ENCODE assay signal across 18 mouse cellular contexts in genomic region chr6:120510425-120510824, GRCm38 (mm10). TPM values are rescaled to one million over a fixed set of nuclear protein-coding genes. Genes with fewer than 3 reads are reported as not detected.
DNase-seq lines count a peak whose midpoint lies in the region; ATAC-seq and TF ChIP-seq lines count a peak whose summit lies in the region.
"Had no signal": no experiment of that assay in that cellular context is flagged by ENCODE, and none has a peak within 500 bp of the region (broad histone marks: within the 10 kb centered on the region; RNA-seq: fewer than 3 reads in every experiment).

No protein-coding gene starts in this region.

- TF ChIP-seq EP300 in liver, postnatal 0 days (IDR thresholded peaks at IDR 0.05; ENCODE audit: low read depth), result no peak
- TF ChIP-seq EP300 in heart, adult 2 months (IDR thresholded peaks at IDR 0.05; ENCODE audit: insufficient read depth, low read depth, low read length), result no peak

- no peak overlapping the region for H3K4me3 ChIP-seq in liver, postnatal 0 days (ENCODE audit: low read depth, low read length)
- H3K4me3 ChIP-seq in forebrain, embryonic 13.5 days, result no peak overlapping the region
- no peak overlapping the region for H3K4me3 ChIP-seq in heart, adult 2 months

- H3K4me2 ChIP-seq in liver, postnatal 0 days (ENCODE audit: low read depth, low read length), result no peak overlapping the region
- no peak overlapping the region for H3K4me2 ChIP-seq in forebrain, embryonic 13.5 days
- H3K4me2 ChIP-seq: hindbrain, embryonic 14.5 days had no signal

- no peak overlapping the region for H3K9ac ChIP-seq in liver, postnatal 0 days (replicated peaks)
- no peak overlapping the region for H3K9ac ChIP-seq in forebrain, embryonic 13.5 days
- H3K9ac ChIP-seq in heart, adult 2 months (ENCODE audit: low read depth, low read length), result no peak overlapping the region
- H3K9ac ChIP-seq: hindbrain, embryonic 14.5 days had no signal

- TF ChIP-seq CTCF in liver, postnatal 0 days (IDR thresholded peaks at IDR 0.05; ENCODE audit: low read depth), result no peak
- TF ChIP-seq CTCF in heart, adult 2 months (IDR thresholded peaks at IDR 0.05), result no peak

- H3K4me1 ChIP-seq in liver, postnatal 0 days (ENCODE audit: insufficient read depth), result no peaks in the 10 kb centered on the region
- H3K4me1 ChIP-seq in forebrain, embryonic 13.5 days, result 0 out of 2 replicates have a peak, but pooled peaks cover 4% of the 10 kb centered on the region
- H3K4me1 ChIP-seq in heart, adult 2 months (ENCODE audit: control insufficient read depth, insufficient read depth, low read length), result no peaks in the 10 kb centered on the region

- ATAC-seq in liver, postnatal 0 days, result no peak
- no peak for ATAC-seq in forebrain, embryonic 13.5 days
- ATAC-seq: midbrain, embryonic 16.5 days; Patski had no signal

- no peaks in the 10 kb centered on the region for H3K79me2 ChIP-seq in heart, adult 2 months (replicated peaks; ENCODE audit: control insufficient read depth, insufficient read depth, low read length)

- H3K27ac ChIP-seq in liver, postnatal 0 days (ENCODE audit: low read depth), result no peak overlapping the region
- no peak overlapping the region for H3K27ac ChIP-seq in forebrain, embryonic 13.5 days
- H3K27ac ChIP-seq in heart, adult 2 months, result no peak overlapping the region
- H3K27ac ChIP-seq: hindbrain, embryonic 14.5 days had no signal

- H3K36me3 ChIP-seq in liver, postnatal 0 days (replicated peaks; ENCODE audit: insufficient read depth, low read length), result peaks cover 11% of the 10 kb centered on the region
- peaks cover 65% of the 10 kb centered on the region for H3K36me3 ChIP-seq in forebrain, embryonic 13.5 days (ENCODE audit: poor library complexity, severe bottlenecking)
- no peaks in the 10 kb centered on the region for H3K36me3 ChIP-seq in heart, adult 2 months (ENCODE audit: control insufficient read depth, insufficient read depth, low read length)

- peak; percentile 23 for DNase-seq in liver
- DNase-seq in liver, postnatal 0 days, result no peak
- peak; percentile 49 to 56 for DNase-seq in frontal cortex, postnatal 25 days (ENCODE audit: low spot score in 2 of 2)
- peak; percentile 77 to 81 for DNase-seq in left cerebral cortex, postnatal 36 days (ENCODE audit: low spot score in 2 of 2)
- peak; percentile 82 to 87 for DNase-seq in right cerebral cortex, postnatal 36 days (ENCODE audit: low spot score in 2 of 2)
- DNase-seq in heart, adult 2 months, result no peak
- DNase-seq: cerebellum, adult 2 months; heart, adult 11 months; kidney, adult 8-10 months; kidney, postnatal 4 days; lung, postnatal 14 days had no signal

- 72% methylated on average over 8 of the region's 8 CpGs for WGBS in liver, postnatal 0 days (ENCODE audit: insufficient replicate concordance)
- 92% methylated on average over 8 of the region's 8 CpGs for WGBS in forebrain, embryonic 13.5 days
- WGBS in heart, adult 2 months, result 87% methylated on average over 8 of the region's 8 CpGs

- intact Hi-C loops in left cerebral cortex, postnatal 36 days (cut with DNase I), result no loop called here
- intact Hi-C loops in heart, adult 2 months (cut with DNase I), result no loop called here

- no peaks in the 10 kb centered on the region for H3K27me3 ChIP-seq in liver, postnatal 0 days (ENCODE audit: insufficient read depth, low read length)
- no peaks in the 10 kb centered on the region for H3K27me3 ChIP-seq in forebrain, embryonic 13.5 days
- no peaks in the 10 kb centered on the region for H3K27me3 ChIP-seq in heart, adult 2 months (ENCODE audit: control insufficient read depth, insufficient read depth, low read length)
- H3K27me3 ChIP-seq: Patski had no signal

- no peaks in the 10 kb centered on the region for H3K9me3 ChIP-seq in liver, postnatal 0 days (ENCODE audit: low read length)
- H3K9me3 ChIP-seq in forebrain, embryonic 13.5 days (replicated peaks), result no peaks in the 10 kb centered on the region

- no peak for TF ChIP-seq POLR2A in heart, adult 2 months (IDR thresholded peaks at IDR 0.05; ENCODE audit: insufficient read depth, low read depth, low read length)

RNA-seq across cellular contexts. Expression of gene Tmem121b, which starts 16.8 kb away (rescaled TPM):
- polyA plus RNA-seq in liver, postnatal 0 days (2015; fragmentation: Nextera tagmentation; extraction: Ambion mirVana), result not detected in 2 replicates
- 10 to 100 TPM; 58.9 to 66.1 TPM for total RNA-seq in left cerebral cortex, postnatal 36 days (2021)
- polyA plus RNA-seq in forebrain, embryonic 13.5 days (2015; fragmentation: Nextera tagmentation; extraction: Ambion mirVana), result 2.0 and 2.3 TPM in 2 replicates
- not detected for total RNA-seq in heart, adult 2 months (2021)
- not detected in 2 replicates for polyA plus RNA-seq in heart, adult 2 months (2012; rRNA removed)
- total RNA-seq: gastrocnemius, adult 18-20 months; liver, adult 2 months had no signal
- polyA plus RNA-seq: heart, postnatal 0 days; liver, adult 2 months had no signal

RNA-seq across cellular contexts. Expression of gene Hdhd5, which starts 20.7 kb away (rescaled TPM):
- 6.6 and 7.1 TPM in 2 replicates for polyA plus RNA-seq in liver, postnatal 0 days (2015; fragmentation: Nextera tagmentation; extraction: Ambion mirVana)
- total RNA-seq in left cerebral cortex, postnatal 36 days (2021), result 10 to 100 TPM; 30.9 to 44.9 TPM
- 15.7 and 16.6 TPM in 2 replicates for polyA plus RNA-seq in forebrain, embryonic 13.5 days (2015; fragmentation: Nextera tagmentation; extraction: Ambion mirVana)
- 10 to 100 TPM; 17.1 to 18.4 TPM for total RNA-seq in heart, adult 2 months (2021)
- polyA plus RNA-seq in heart, adult 2 months (2012; rRNA removed), result 29.9 and 38.7 TPM in 2 replicates

RNA-seq across cellular contexts. Expression of gene Il17ra, which starts 47.4 kb away (rescaled TPM):
- 9.4 and 10.6 TPM in 2 replicates for polyA plus RNA-seq in liver, postnatal 0 days (2015; fragmentation: Nextera tagmentation; extraction: Ambion mirVana)
- total RNA-seq in left cerebral cortex, postnatal 36 days (2021), result 10 to 100 TPM; 14.6 to 16.8 TPM
- 4.4 and 5.2 TPM in 2 replicates for polyA plus RNA-seq in forebrain, embryonic 13.5 days (2015; fragmentation: Nextera tagmentation; extraction: Ambion mirVana)
- 1 to 10 TPM; 2.1 to 2.4 TPM for total RNA-seq in heart, adult 2 months (2021)
- polyA plus RNA-seq in heart, adult 2 months (2012; rRNA removed), result 5.4 and 5.9 TPM in 2 replicates

Comparison
In these comparisons a context has a peak if more than half of its experiments do, and no peak if none do; other contexts are left out.
1. DNase-seq: peak in liver (single experiment), frontal cortex, postnatal 25 days (2 of 2), left cerebral cortex, postnatal 36 days (2 of 2) and right cerebral cortex, postnatal 36 days (2 of 2); none in liver, postnatal 0 days (single experiment) and heart, adult 2 months (0 of 2).